Mouse (Mus musculus) brain, embryonic 14.5 days (tissue): ENCODE data around the gene Usp46.

Experiments
- CTCF ChIP-seq: fragments of 200-500 bp; IDR thresholded peaks from 2 replicates; pipeline ENCODE4 v1.5.1; 2012; ENCODE audit warnings: inconsistent platforms, mild to moderate bottlenecking, moderate library complexity, borderline replicate concordance; ENCODE audit not compliant: insufficient read depth, insufficient read length; ENCODE audit errors: extremely low read depth
- POLR2A ChIP-seq: fragments of 200-500 bp; IDR thresholded peaks from 2 replicates; pipeline ENCODE4 v1.6.1; 2012; ENCODE audit warnings: mild to moderate bottlenecking, inconsistent platforms, borderline replicate concordance; ENCODE audit not compliant: poor library complexity, insufficient read depth, insufficient read length, severe bottlenecking; ENCODE audit errors: extremely low read depth

DNA sequence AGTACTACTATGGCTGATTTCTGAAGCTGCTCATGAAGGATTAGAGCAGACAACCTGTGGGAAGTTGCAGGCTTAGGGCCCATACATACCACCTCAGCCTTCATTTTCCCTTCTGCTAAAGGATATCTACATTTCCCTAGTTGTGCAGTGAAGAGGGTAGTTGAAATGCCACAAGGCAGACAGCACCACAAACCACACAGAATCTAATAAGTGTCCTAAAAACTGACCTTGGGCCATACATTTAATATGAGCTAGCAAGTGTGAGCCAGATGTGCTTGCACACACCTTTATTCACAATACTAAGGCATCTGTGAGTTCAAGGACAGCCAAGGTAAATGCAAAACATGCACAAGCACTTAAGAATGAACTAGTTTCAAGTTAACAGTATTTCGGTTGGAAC lies 27.8 kb upstream of the Usp46 start:
- no peak for TF ChIP-seq POLR2A
- no peak for TF ChIP-seq CTCF
